Mouse (Mus musculus) hindbrain, embryonic 14.5 days (tissue): ENCODE measurements around the gene Hist3h2ba. TPM values are rescaled to one million over a fixed set of nuclear protein-coding genes. Genes with fewer than 3 reads are reported as not detected.
A peak's percentile ranks its signal among the peaks of the same experiment; 100 is the strongest.

ENCODE experiments used
- ATAC-seq: fragments of 200-750 bp; cut with Nextera tagmentation; 2 replicates; pipeline ENCODE4 v1.8.0; 2017; ENCODE audit warnings: moderate number of reproducible peaks, mild to moderate bottlenecking, moderate TSS enrichment, moderate library complexity; ENCODE audit not compliant: low FRiP score
- DNase-seq: peaks from one replicate; pipeline ENCODE4 v3.0.0-alpha.2; 2015; ENCODE audit warnings: low spot score
- H3K27ac ChIP-seq: fragments of 300-500 bp; sonication (generic); 2 replicates; pipeline ENCODE4 v1.5.1; 2014; ENCODE audit warnings: mild to moderate bottlenecking, moderate library complexity
- H3K27me3 ChIP-seq: fragments of 300-500 bp; sonication (generic); 2 replicates; pipeline ENCODE4 v1.6.1; 2014; ENCODE audit warnings: mild to moderate bottlenecking, low read length, mixed read lengths; ENCODE audit not compliant: control insufficient read depth, insufficient read depth
- H3K36me3 ChIP-seq: fragments of 300-500 bp; sonication (generic); replicated peaks from 2 replicates; pipeline ENCODE4 v1.6.1; 2014; ENCODE audit not compliant: control insufficient read depth, insufficient read depth
- H3K4me1 ChIP-seq: fragments of 300-500 bp; sonication (generic); replicated peaks from 2 replicates; pipeline ENCODE4 v1.6.1; 2014; ENCODE audit warnings: antibody characterized with exemption, low read length, mixed read lengths; ENCODE audit not compliant: control insufficient read depth, insufficient read depth
- H3K4me2 ChIP-seq: fragments of 300-500 bp; sonication (generic); replicated peaks from 2 replicates; pipeline ENCODE4 v1.6.1; 2014; ENCODE audit warnings: mild to moderate bottlenecking, moderate library complexity
- H3K4me3 ChIP-seq: fragments of 300-500 bp; sonication (generic); replicated peaks from 2 replicates; pipeline ENCODE4 v1.5.1; 2014; ENCODE audit warnings: mild to moderate bottlenecking, low read length
- H3K9ac ChIP-seq: fragments of 300-500 bp; sonication (generic); 2 replicates; pipeline ENCODE4 v1.6.1; 2014
- H3K9me3 ChIP-seq: fragments of 300-500 bp; sonication (generic); 2 replicates; pipeline ENCODE4 v1.6.1; 2016; ENCODE audit warnings: low read length; ENCODE audit not compliant: control insufficient read depth
- WGBS: fragments of 180-500 bp; shearing (Covaris S2); extraction: QIAGEN DNeasy Blood & Tissue Kit; methylation state at CpG from one replicate; pipeline ENCODE4 v1.1.7; 2014; 5-methylcytosine and 5-hydroxymethylcytosine counted together
- polyA plus RNA-seq: library from polyadenylated mRNA; unstranded; fragments of >200 nt; fragmentation: Nextera tagmentation; extraction: Ambion mirVana; gene quantifications from 2 replicates; pipeline ENCODE4 v1.2.1, GENCODE M21; 2014

Hist3h2ba gene
- polyA plus RNA-seq, 1 experiment from 2014 or later, result 138 TPM

GRCm38 (mm10) chr11:58969659-58970058 lies 20.9 kb downstream of the Hist3h2ba start:
- WGBS, result 88% methylated on average over 6 of the region's 6 CpGs
- Histone ChIP-seq H3K4me1 (no peaks in the 10 kb centered on the region), H3K4me2 (no peak overlapping the region), H3K9ac (no peak overlapping the region), H3K9me3 (no peaks in the 10 kb centered on the region), H3K4me3 (no peak overlapping the region), H3K36me3 (peaks cover 6% of the 10 kb centered on the region), H3K27me3 (no peaks in the 10 kb centered on the region), H3K27ac (no peak overlapping the region)
- ATAC-seq (no peak), DNase-seq (no peak)

GRCm38 (mm10) chr11:58970831-58971530 lies 22.3 kb downstream of the Hist3h2ba start:
- H3K4me2 ChIP-seq, result no peak overlapping the region
- 94% methylated on average over 21 of the region's 21 CpGs for WGBS

GRCm38 (mm10) chr11:58971796-58972195 lies 23.1 kb downstream of the Hist3h2ba start:
- H3K9ac ChIP-seq, result no peak overlapping the region
- H3K9me3 ChIP-seq, result no peaks in the 10 kb centered on the region
- H3K4me3 ChIP-seq, result no peak overlapping the region
- WGBS, result 90% methylated on average over 3 of the region's 3 CpGs
- peaks cover 6% of the 10 kb centered on the region for H3K36me3 ChIP-seq
- H3K4me2 ChIP-seq, result no peak overlapping the region
- ATAC-seq, result no peak
- H3K27me3 ChIP-seq, result no peaks in the 10 kb centered on the region
- no peak overlapping the region for H3K27ac ChIP-seq
- peaks cover 10% of the 10 kb centered on the region for H3K4me1 ChIP-seq
- DNase-seq, result no peak

More at GRCm38 (mm10) chr11:58970831-58971530, 22.3 kb downstream of the Hist3h2ba start:
- H3K27me3 ChIP-seq, result no peaks in the 10 kb centered on the region
- no peaks in the 10 kb centered on the region for H3K9me3 ChIP-seq
- H3K27ac ChIP-seq, result no peak overlapping the region
- H3K4me1 ChIP-seq, result peaks cover 7% of the 10 kb centered on the region
- H3K36me3 ChIP-seq, result peaks cover 6% of the 10 kb centered on the region
- ATAC-seq (no peak), DNase-seq (no peak)
- no peak overlapping the region for H3K4me3 ChIP-seq
- no peak overlapping the region for H3K9ac ChIP-seq

GRCm38 (mm10) chr11:58974414-58974813 lies 25.7 kb downstream of the Hist3h2ba start:
- no peak overlapping the region for H3K9ac ChIP-seq
- H3K36me3 ChIP-seq, result peaks cover 6% of the 10 kb centered on the region
- H3K4me2 ChIP-seq, result no peak overlapping the region
- no peak overlapping the region for H3K27ac ChIP-seq
- WGBS, result 91% methylated on average over 3 of the region's 3 CpGs
- ATAC-seq (no peak), DNase-seq (no peak)
- no peak overlapping the region for H3K4me3 ChIP-seq
- no peaks in the 10 kb centered on the region for H3K27me3 ChIP-seq
- no peaks in the 10 kb centered on the region for H3K9me3 ChIP-seq
- peaks cover 22% of the 10 kb centered on the region for H3K4me1 ChIP-seq

GRCm38 (mm10) chr11:58977150-58977549 lies 28.4 kb downstream of the Hist3h2ba start:
- Histone ChIP-seq H3K9me3 (no peaks in the 10 kb centered on the region), H3K4me3 (peak overlapping the region; percentile 98), H3K4me2 (peak overlapping the region; percentile 100), H3K27me3 (no peaks in the 10 kb centered on the region), H3K4me1 (peaks cover 41% of the 10 kb centered on the region), H3K27ac (peak overlapping the region; percentile 72), H3K36me3 (peaks cover 2% of the 10 kb centered on the region), H3K9ac (peak overlapping the region; percentile 94)
- peak; percentile 24 for DNase-seq
- ATAC-seq, result no peak
- WGBS, result under 1% methylated on average over 29 of the region's 29 CpGs

- ATAC-seq (peak; percentile 39), DNase-seq (no peak)
- Histone ChIP-seq H3K4me1 (peaks cover 41% of the 10 kb centered on the region), H3K27ac (peak overlapping the region; percentile 72), H3K9me3 (no peaks in the 10 kb centered on the region), H3K4me2 (peak overlapping the region; percentile 100), H3K27me3 (no peaks in the 10 kb centered on the region), H3K9ac (peak overlapping the region; percentile 94), H3K4me3 (peak overlapping the region; percentile 98), H3K36me3 (peaks cover 7% of the 10 kb centered on the region)
- under 1% methylated on average over 21 of the region's 21 CpGs for WGBS
These were observed 28.9 kb downstream of the Hist3h2ba start for GRCm38 (mm10) chr11:58977607-58978026.

GRCm38 (mm10) chr11:58978027-58978705 lies 29.4 kb downstream of the Hist3h2ba start, which contains the start of gene Trim11:
Gene Trim11 (plus strand): TSS chr11:58978093.
- peak within 1 kb of the TSS; percentile 94 for H3K9ac ChIP-seq
- WGBS, result under 1% methylated on average over 64 of the region's 64 CpGs
- DNase-seq (peak; percentile 80), ATAC-seq (peak; percentile 81)
- H3K4me2 ChIP-seq, result peak within 1 kb of the TSS; percentile 100
- peak within 1 kb of the TSS; percentile 98 for H3K4me3 ChIP-seq
- peaks cover 12% of the 10 kb centered on the region for H3K36me3 ChIP-seq
- H3K9me3 ChIP-seq, result no peaks in the 10 kb centered on the region
- H3K27me3 ChIP-seq, result no peaks in the 10 kb centered on the region
- H3K27ac ChIP-seq, result peak within 1 kb of the TSS; percentile 72
- H3K4me1 ChIP-seq, result peaks cover 41% of the 10 kb centered on the region

- Histone ChIP-seq H3K4me3 (peak overlapping the region; percentile 98), H3K4me1 (peaks cover 41% of the 10 kb centered on the region), H3K27me3 (no peaks in the 10 kb centered on the region), H3K9me3 (no peaks in the 10 kb centered on the region), H3K4me2 (peak overlapping the region; percentile 100), H3K36me3 (peaks cover 14% of the 10 kb centered on the region), H3K9ac (peak overlapping the region; percentile 94), H3K27ac (no peak overlapping the region)
- ATAC-seq, result no peak
- 3% methylated on average over 5 of the region's 5 CpGs for WGBS
- DNase-seq, result no peak
These were observed 29.9 kb downstream of the Hist3h2ba start for GRCm38 (mm10) chr11:58978706-58979030.

- Histone ChIP-seq H3K4me1 (peaks cover 41% of the 10 kb centered on the region), H3K9ac (peak overlapping the region; percentile 94), H3K36me3 (peaks cover 19% of the 10 kb centered on the region), H3K4me2 (peak overlapping the region; percentile 100), H3K4me3 (peak overlapping the region; percentile 98), H3K27ac (no peak overlapping the region), H3K9me3 (no peaks in the 10 kb centered on the region), H3K27me3 (no peaks in the 10 kb centered on the region)
- 75% methylated on average over 3 of the region's 3 CpGs for WGBS
- ATAC-seq (no peak), DNase-seq (no peak)
These were observed 30.5 kb downstream of the Hist3h2ba start for GRCm38 (mm10) chr11:58979183-58979582.
